Mouse (Mus musculus) limb, embryonic 14.5 days (tissue): ENCODE results near the gene Rad54l. TPM values are rescaled to one million over a fixed set of nuclear protein-coding genes. Genes with fewer than 3 reads are reported as not detected.
A peak's percentile ranks its signal among the peaks of the same experiment; 100 is the strongest.

Experiments used
- ATAC-seq: fragments of 200-750 bp; cut with Nextera tagmentation; 2 replicates; pipeline ENCODE4 v1.8.0; 2017; ENCODE audit warnings: low read depth, moderate number of reproducible peaks, moderate TSS enrichment; ENCODE audit not compliant: low FRiP score
- DNase-seq: peaks from one replicate; pipeline ENCODE4 v3.0.0-alpha.2; 2015; ENCODE audit warnings: low spot score
- H3K27ac ChIP-seq: fragments of 300-500 bp; sonication (generic); replicated peaks from 2 replicates; pipeline ENCODE4 v1.5.1; 2014; ENCODE audit warnings: low read depth, mild to moderate bottlenecking, low read length, moderate library complexity, mixed read lengths
- H3K27me3 ChIP-seq: fragments of 300-500 bp; sonication (generic); 2 replicates; pipeline ENCODE4 v1.6.1; 2014; ENCODE audit warnings: low read length, mixed read lengths; ENCODE audit not compliant: control insufficient read depth, insufficient read depth
- H3K36me3 ChIP-seq: fragments of 300-500 bp; sonication (generic); 2 replicates; pipeline ENCODE4 v1.6.1; 2014; ENCODE audit warnings: mild to moderate bottlenecking, low read length, moderate library complexity, mixed read lengths; ENCODE audit not compliant: control insufficient read depth, insufficient read depth
- H3K4me1 ChIP-seq: fragments of 300-500 bp; sonication (generic); 2 replicates; pipeline ENCODE4 v1.6.1; 2014; ENCODE audit warnings: antibody characterized with exemption, low read length, mixed read lengths; ENCODE audit not compliant: control insufficient read depth, insufficient read depth
- H3K4me2 ChIP-seq: fragments of 300-500 bp; sonication (generic); replicated peaks from 2 replicates; pipeline ENCODE4 v1.6.1; 2014; ENCODE audit warnings: low read depth, mild to moderate bottlenecking, low read length, moderate library complexity; ENCODE audit not compliant: severe bottlenecking
- H3K4me3 ChIP-seq: fragments of 300-500 bp; sonication (generic); replicated peaks from 2 replicates; pipeline ENCODE4 v1.5.1; 2014; ENCODE audit warnings: low read length
- H3K9ac ChIP-seq: fragments of 300-500 bp; sonication (generic); 2 replicates; pipeline ENCODE4 v1.6.1; 2014; ENCODE audit warnings: mild to moderate bottlenecking, low read depth, low read length, moderate library complexity; ENCODE audit not compliant: severe bottlenecking
- H3K9me3 ChIP-seq: fragments of 300-500 bp; sonication (generic); 2 replicates; pipeline ENCODE4 v1.6.1; 2016; ENCODE audit warnings: low read length; ENCODE audit not compliant: control insufficient read depth
- POLR2A ChIP-seq: fragments of 200-500 bp; IDR thresholded peaks from 2 replicates; pipeline ENCODE4 v1.8.0; 2012; ENCODE audit warnings: inconsistent platforms, mild to moderate bottlenecking, moderate library complexity, borderline replicate concordance; ENCODE audit not compliant: insufficient read depth, insufficient read length; ENCODE audit errors: extremely low read depth
- WGBS: fragments of 180-500 bp; shearing (Covaris S2); extraction: QIAGEN DNeasy Blood & Tissue Kit; methylation state at CpG from one replicate; pipeline ENCODE4 v1.1.7; 2014; 5-methylcytosine and 5-hydroxymethylcytosine counted together
- polyA plus RNA-seq, 2 experiments: library from polyadenylated mRNA; depleted of rRNA in 1 of 2; stranded (reverse) in 1 of 2; unstranded in 1 of 2; fragments of >200 nt; fragmentation: Nextera tagmentation in 1 of 2; extraction: Ambion mirVana in 1 of 2; gene quantifications; 2 replicates each; pipeline versions ENCODE4 v1.2.1 to v1.2.3; 2012 to 2014

Rad54l gene
- polyA plus RNA-seq, 2 experiments, result 18.2 to 22.3 TPM

DNA sequence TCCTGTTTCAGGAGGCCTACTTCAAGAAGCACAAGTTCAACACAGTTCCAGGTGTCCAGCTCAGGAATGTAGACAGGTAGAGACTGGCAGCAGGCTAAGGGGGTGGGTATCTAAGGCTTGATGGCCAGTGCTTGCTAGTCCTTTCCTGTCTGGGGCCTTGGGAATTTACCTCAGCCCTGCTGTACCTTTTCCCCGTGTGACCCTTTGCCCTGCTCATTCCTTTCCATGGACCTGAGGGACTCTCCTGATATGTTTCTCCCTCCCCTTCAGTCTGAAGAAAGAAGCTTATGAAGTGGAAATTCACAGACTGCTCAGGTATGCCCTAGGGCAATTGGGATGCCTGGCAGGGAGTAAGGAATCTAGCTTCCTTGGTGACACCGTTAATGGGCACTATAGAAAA, 34.4 kb upstream of the Rad54l start:
- TF ChIP-seq POLR2A, result no peak
- H3K36me3 ChIP-seq, result peaks cover 85% of the 10 kb centered on the region
- no peaks in the 10 kb centered on the region for H3K27me3 ChIP-seq

DNA sequence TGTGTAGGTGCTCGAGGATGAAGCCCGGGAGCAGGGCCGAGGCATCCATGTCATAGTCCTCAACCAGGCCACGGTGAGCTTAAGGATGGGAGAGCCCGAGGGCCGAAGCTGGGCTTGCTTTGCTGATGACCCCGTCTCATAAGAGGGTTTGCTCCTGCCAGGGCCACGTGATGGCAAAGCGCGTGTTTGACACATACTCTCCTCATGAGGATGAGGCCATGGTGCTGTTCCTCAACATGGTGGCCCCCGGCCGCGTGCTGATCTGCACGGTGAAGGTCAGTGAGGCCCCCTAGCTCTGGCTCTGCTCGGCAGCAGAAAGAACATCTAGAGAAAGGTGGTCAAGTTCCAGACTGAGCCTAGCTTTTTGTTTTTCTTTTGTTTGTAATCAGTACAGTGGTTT, 29.2 kb upstream of the Rad54l start:
- no peak overlapping the region for H3K9ac ChIP-seq
- no peak overlapping the region for H3K27ac ChIP-seq
- H3K4me1 ChIP-seq, result peaks cover 11% of the 10 kb centered on the region
- H3K4me2 ChIP-seq, result no peak overlapping the region
- no peak for DNase-seq
- H3K36me3 ChIP-seq, result peaks cover 63% of the 10 kb centered on the region
- H3K9me3 ChIP-seq, result no peaks in the 10 kb centered on the region
- no peak for ATAC-seq
- no peak for TF ChIP-seq POLR2A
- 95% methylated on average over 15 of the region's 15 CpGs for WGBS
- no peaks in the 10 kb centered on the region for H3K27me3 ChIP-seq
- H3K4me3 ChIP-seq, result no peak overlapping the region

More for the DNA sequence above, 34.4 kb upstream of the Rad54l start:
- no peak overlapping the region for H3K4me3 ChIP-seq
- no peaks in the 10 kb centered on the region for H3K4me1 ChIP-seq
- ATAC-seq (no peak), DNase-seq (no peak)
- H3K9ac ChIP-seq, result no peak overlapping the region
- H3K27ac ChIP-seq, result no peak overlapping the region
- 85% methylated on average over 2 of the region's 2 CpGs for WGBS
- H3K9me3 ChIP-seq, result no peaks in the 10 kb centered on the region
- H3K4me2 ChIP-seq, result no peak overlapping the region

DNA sequence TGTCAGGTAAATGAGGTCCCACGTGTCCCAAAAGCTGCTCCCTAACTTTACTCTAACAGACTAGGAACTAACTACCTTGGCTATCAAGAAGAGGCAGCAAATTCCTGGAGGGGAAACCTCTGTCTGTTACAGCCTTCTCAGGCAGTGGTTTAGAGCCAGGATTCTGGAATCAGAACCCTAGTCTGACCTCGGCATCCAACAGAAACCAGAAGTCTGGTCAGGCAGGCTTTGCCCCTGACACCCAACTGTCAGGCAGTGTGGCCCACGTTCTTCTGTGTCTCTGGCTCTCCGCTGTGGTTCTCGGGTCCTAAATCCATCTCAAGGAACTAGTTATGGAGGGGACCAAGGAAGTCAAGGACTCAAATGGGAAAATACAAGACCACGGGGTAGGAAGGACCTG, 27.7 kb upstream of the Rad54l start, which contains the start of gene Lurap1:
Gene Lurap1 (minus strand): TSS at position 101 of the 400 bp plus-strand sequence.
- peak within 1 kb of the TSS; percentile 78 for H3K4me3 ChIP-seq
- H3K9ac ChIP-seq, result peak within 1 kb of the TSS; percentile 94
- ATAC-seq (no peak), DNase-seq (no peak)
- 69% methylated on average over 6 of the region's 6 CpGs for WGBS
- H3K4me2 ChIP-seq, result peak within 1 kb of the TSS; percentile 80
- H3K4me1 ChIP-seq, result peaks cover 11% of the 10 kb centered on the region
- TF ChIP-seq POLR2A, result no peak
- peak within 1 kb of the TSS; percentile 91 for H3K27ac ChIP-seq
- H3K9me3 ChIP-seq, result no peaks in the 10 kb centered on the region
- H3K27me3 ChIP-seq, result no peaks in the 10 kb centered on the region
- peaks cover 48% of the 10 kb centered on the region for H3K36me3 ChIP-seq

DNA sequence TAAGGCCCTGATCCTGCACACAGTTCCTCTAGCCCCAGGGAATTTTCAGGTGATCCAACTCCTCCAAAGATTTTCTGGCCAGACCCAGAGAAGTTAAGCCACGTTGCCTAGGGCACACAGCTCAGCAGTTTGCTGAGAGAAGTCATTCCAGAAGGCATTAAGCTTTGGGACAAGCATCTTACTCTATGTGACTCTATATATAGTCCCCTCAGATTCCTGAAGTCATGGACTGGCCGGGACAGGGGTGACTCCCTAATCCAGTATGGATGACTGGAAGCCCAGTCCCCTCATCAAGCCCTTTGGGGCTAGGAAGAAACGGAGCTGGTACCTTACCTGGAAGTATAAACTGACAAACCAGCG, 27.4 kb upstream of the Rad54l start:
- H3K4me1 ChIP-seq, result peaks cover 11% of the 10 kb centered on the region
- no peaks in the 10 kb centered on the region for H3K27me3 ChIP-seq
- WGBS, result 14% methylated on average over 4 of the region's 4 CpGs
- H3K4me3 ChIP-seq, result peak overlapping the region; percentile 78
- H3K27ac ChIP-seq, result peak overlapping the region; percentile 91
- DNase-seq (no peak), ATAC-seq (no peak)
- no peaks in the 10 kb centered on the region for H3K9me3 ChIP-seq
- H3K36me3 ChIP-seq, result peaks cover 44% of the 10 kb centered on the region
- peak overlapping the region; percentile 94 for H3K9ac ChIP-seq
- no peak for TF ChIP-seq POLR2A
- peak overlapping the region; percentile 80 for H3K4me2 ChIP-seq

DNA sequence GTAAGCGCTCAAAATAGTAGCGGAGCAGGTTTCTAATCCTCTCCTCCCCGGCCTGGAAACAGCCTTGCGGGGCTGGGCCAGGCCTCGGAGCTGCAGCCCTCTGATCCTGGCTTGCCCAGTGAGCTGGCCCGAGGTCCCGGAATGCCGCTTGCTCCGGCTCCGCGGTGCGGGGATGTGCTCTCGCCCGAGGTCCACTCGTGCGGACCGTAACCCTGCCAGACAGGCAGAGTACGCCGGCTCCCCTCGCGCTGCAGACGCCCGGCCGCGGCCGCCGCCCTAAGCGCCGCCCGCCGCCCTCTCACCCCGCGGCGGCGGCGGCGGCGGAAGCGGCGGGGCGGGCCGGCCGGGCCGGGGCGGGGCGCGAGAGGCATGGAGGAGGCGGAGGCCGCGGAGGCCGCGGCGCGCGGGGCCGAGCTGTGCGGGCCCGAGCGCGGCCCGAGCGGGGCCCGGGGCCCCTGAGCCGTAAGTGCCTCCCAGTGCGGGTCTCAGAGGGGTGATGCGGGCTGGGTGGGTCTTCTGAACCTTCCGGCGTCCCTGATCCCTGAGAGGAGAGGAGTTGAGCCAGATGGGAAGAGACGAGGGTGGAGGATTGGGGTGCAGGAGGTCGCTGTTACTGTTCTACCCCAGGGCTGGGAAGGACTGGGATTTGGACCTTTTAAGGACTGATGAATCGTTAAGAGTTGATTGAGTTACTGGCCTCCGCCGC, 26.8 kb upstream of the Rad54l start:
- TF ChIP-seq POLR2A, result peak; percentile 71
- ATAC-seq (peak; percentile 92), DNase-seq (peak; percentile 61)
- Histone ChIP-seq H3K9ac (peak overlapping the region; percentile 94), H3K4me2 (peak overlapping the region; percentile 80), H3K4me1 (peaks cover 11% of the 10 kb centered on the region), H3K9me3 (no peaks in the 10 kb centered on the region), H3K27ac (peak overlapping the region; percentile 91), H3K36me3 (peaks cover 39% of the 10 kb centered on the region), H3K27me3 (no peaks in the 10 kb centered on the region), H3K4me3 (peak overlapping the region; percentile 78)
- WGBS, result under 1% methylated on average over 58 of the region's 73 CpGs
